Mouse (Mus musculus): ENCODE results near the gene Ckap4. TPM values are rescaled to one million over a fixed set of nuclear protein-coding genes. Genes with fewer than 3 reads are reported as not detected.
"Not testable (repeated sequence)": the region's sequence is repeated elsewhere in the genome, so short reads cannot be mapped to it uniquely, and the experiment has no call there.

Gene Ckap4
- polyA plus RNA-seq, 1 experiment from 2014 or later, result 125 TPM

GRCm38 (mm10) chr10:84523682-84524081, 10.2 kb downstream of the Ckap4 start:
- Histone ChIP-seq H3K27me3 (no peaks in the 10 kb centered on the region), H3K9ac (no peak overlapping the region), H3K4me2 (replicated peaks) (no peak overlapping the region), H3K4me3 (no peak overlapping the region), H3K9me3 (replicated peaks) (no peaks in the 10 kb centered on the region), H3K4me1 (peaks cover 9% of the 10 kb centered on the region), H3K36me3 (peaks cover 39% of the 10 kb centered on the region), H3K27ac (no peak overlapping the region)
- 54% methylated on average over 10 of the region's 10 CpGs for WGBS
- ATAC-seq (ENCODE audit: low FRiP score), result no peak

- Histone ChIP-seq H3K27me3 (no peaks in the 10 kb centered on the region), H3K27ac (no peak overlapping the region), H3K9ac (no peak overlapping the region), H3K36me3 (no peaks in the 10 kb centered on the region), H3K4me1 (0 out of 2 replicates have a peak, but pooled peaks cover 3% of the 10 kb centered on the region), H3K4me2 (replicated peaks) (no peak overlapping the region), H3K9me3 (replicated peaks) (no peaks in the 10 kb centered on the region), H3K4me3 (no peak overlapping the region)
- 0 out of 2 replicates have a peak, but pooled peaks have one; percentile 19 for ATAC-seq (ENCODE audit: low FRiP score)
- 69% methylated on average over 11 of the region's 11 CpGs for WGBS
Observed at GRCm38 (mm10) chr10:84516414-84516927, 17.4 kb downstream of the Ckap4 start.

GRCm38 (mm10) chr10:84515980-84516379, 17.9 kb downstream of the Ckap4 start:
- not testable (repeated sequence) for H3K4me2 ChIP-seq (replicated peaks); H3K9ac ChIP-seq; H3K4me1 ChIP-seq; H3K4me3 ChIP-seq; H3K9me3 ChIP-seq (replicated peaks); H3K36me3 ChIP-seq; H3K27ac ChIP-seq; H3K27me3 ChIP-seq
- WGBS, result 63% methylated on average over 1 of the region's 1 CpGs
- peak; percentile 33; the same call in 1 of the 2 replicates for ATAC-seq (ENCODE audit: low FRiP score)

- 0 out of 2 replicates have a peak, but pooled peaks cover 3% of the 10 kb centered on the region for H3K4me1 ChIP-seq
- no peak overlapping the region for H3K4me2 ChIP-seq (replicated peaks)
- ATAC-seq (ENCODE audit: low FRiP score), result peak; percentile 76
- WGBS, result 23% methylated on average over 3 of the region's 3 CpGs
- no peaks in the 10 kb centered on the region for H3K27me3 ChIP-seq
- H3K4me3 ChIP-seq, result no peak overlapping the region
- H3K36me3 ChIP-seq, result no peaks in the 10 kb centered on the region
- H3K9ac ChIP-seq, result no peak overlapping the region
- no peak overlapping the region for H3K27ac ChIP-seq
- H3K9me3 ChIP-seq (replicated peaks), result no peaks in the 10 kb centered on the region
Observed at GRCm38 (mm10) chr10:84515512-84515950, 18.3 kb downstream of the Ckap4 start.

- Histone ChIP-seq H3K4me1 (0 out of 2 replicates have a peak, but pooled peaks cover 3% of the 10 kb centered on the region), H3K4me3 (no peak overlapping the region), H3K9me3 (replicated peaks) (no peaks in the 10 kb centered on the region), H3K9ac (no peak overlapping the region), H3K27ac (no peak overlapping the region), H3K36me3 (no peaks in the 10 kb centered on the region), H3K4me2 (replicated peaks) (no peak overlapping the region), H3K27me3 (no peaks in the 10 kb centered on the region)
- 48% methylated on average over 5 of the region's 5 CpGs for WGBS
- no peak for ATAC-seq (ENCODE audit: low FRiP score)
Observed at GRCm38 (mm10) chr10:84514038-84514578, 19.8 kb downstream of the Ckap4 start.

- Histone ChIP-seq H3K4me2 (replicated peaks) (no peak overlapping the region), H3K27me3 (no peaks in the 10 kb centered on the region), H3K9ac (no peak overlapping the region), H3K9me3 (replicated peaks) (no peaks in the 10 kb centered on the region), H3K4me3 (no peak overlapping the region), H3K27ac (no peak overlapping the region), H3K36me3 (no peaks in the 10 kb centered on the region), H3K4me1 (0 out of 2 replicates have a peak, but pooled peaks cover 3% of the 10 kb centered on the region)
- ATAC-seq (ENCODE audit: low FRiP score), result no peak
Observed at GRCm38 (mm10) chr10:84512766-84513165, 21.1 kb downstream of the Ckap4 start.

GRCm38 (mm10) chr10:84508603-84509002, 25.3 kb downstream of the Ckap4 start:
- Histone ChIP-seq H3K9ac (no peak overlapping the region), H3K27ac (no peak overlapping the region), H3K4me1 (no peaks in the 10 kb centered on the region), H3K36me3 (no peaks in the 10 kb centered on the region), H3K4me3 (no peak overlapping the region), H3K9me3 (replicated peaks) (no peaks in the 10 kb centered on the region), H3K4me2 (replicated peaks) (no peak overlapping the region), H3K27me3 (no peaks in the 10 kb centered on the region)
- WGBS, result 88% methylated on average over 1 of the region's 1 CpGs
- no peak for ATAC-seq (ENCODE audit: low FRiP score)

- Histone ChIP-seq H3K9ac (no peak overlapping the region), H3K4me3 (no peak overlapping the region), H3K4me2 (replicated peaks) (no peak overlapping the region), H3K36me3 (no peaks in the 10 kb centered on the region), H3K27ac (no peak overlapping the region), H3K4me1 (no peaks in the 10 kb centered on the region), H3K27me3 (no peaks in the 10 kb centered on the region), H3K9me3 (replicated peaks) (no peaks in the 10 kb centered on the region)
- WGBS, result 52% methylated on average over 2 of the region's 2 CpGs
- no peak for ATAC-seq (ENCODE audit: low FRiP score)
Observed at GRCm38 (mm10) chr10:84498867-84499266, 35.0 kb downstream of the Ckap4 start.

GRCm38 (mm10) chr10:84496805-84497204, 37.1 kb downstream of the Ckap4 start:
- WGBS, result 61% methylated on average over 2 of the region's 2 CpGs
- H3K4me1 ChIP-seq, result no peaks in the 10 kb centered on the region
- no peak for ATAC-seq (ENCODE audit: low FRiP score)
- no peak overlapping the region for H3K9ac ChIP-seq
- no peaks in the 10 kb centered on the region for H3K27me3 ChIP-seq
- no peaks in the 10 kb centered on the region for H3K36me3 ChIP-seq
- no peak overlapping the region for H3K27ac ChIP-seq
- H3K4me2 ChIP-seq (replicated peaks), result no peak overlapping the region
- no peak overlapping the region for H3K4me3 ChIP-seq
- no peaks in the 10 kb centered on the region for H3K9me3 ChIP-seq (replicated peaks)

- no peak overlapping the region for H3K9ac ChIP-seq
- no peak for ATAC-seq (ENCODE audit: low FRiP score)
- 88% methylated on average over 7 of the region's 7 CpGs for WGBS
Observed at GRCm38 (mm10) chr10:84494432-84494831, 39.4 kb downstream of the Ckap4 start.

GRCm38 (mm10) chr10:84490115-84490514, 43.7 kb downstream of the Ckap4 start:
- Histone ChIP-seq H3K27ac (no peak overlapping the region), H3K36me3 (no peaks in the 10 kb centered on the region), H3K27me3 (no peaks in the 10 kb centered on the region), H3K4me3 (no peak overlapping the region), H3K4me1 (no peaks in the 10 kb centered on the region), H3K9me3 (replicated peaks) (no peaks in the 10 kb centered on the region), H3K4me2 (replicated peaks) (no peak overlapping the region), H3K9ac (no peak overlapping the region)
- no peak for ATAC-seq (ENCODE audit: low FRiP score)
- WGBS, result 90% methylated on average over 5 of the region's 5 CpGs

More at GRCm38 (mm10) chr10:84494432-84494831, 39.4 kb downstream of the Ckap4 start:
- H3K9me3 ChIP-seq (replicated peaks), result no peaks in the 10 kb centered on the region
- H3K27me3 ChIP-seq, result no peaks in the 10 kb centered on the region
- H3K4me1 ChIP-seq, result no peaks in the 10 kb centered on the region
- H3K36me3 ChIP-seq, result no peaks in the 10 kb centered on the region
- H3K4me2 ChIP-seq (replicated peaks), result no peak overlapping the region
- H3K4me3 ChIP-seq, result no peak overlapping the region
- H3K27ac ChIP-seq, result no peak overlapping the region

GRCm38 (mm10) chr10:84488315-84488714, 45.5 kb downstream of the Ckap4 start:
- Histone ChIP-seq H3K9ac (no peak overlapping the region), H3K36me3 (no peaks in the 10 kb centered on the region), H3K9me3 (replicated peaks) (no peaks in the 10 kb centered on the region), H3K27me3 (no peaks in the 10 kb centered on the region), H3K4me3 (no peak overlapping the region), H3K4me2 (replicated peaks) (no peak overlapping the region), H3K4me1 (no peaks in the 10 kb centered on the region), H3K27ac (no peak overlapping the region)
- no peak for ATAC-seq (ENCODE audit: low FRiP score)
- WGBS, result 39% methylated on average over 6 of the region's 6 CpGs

- Histone ChIP-seq H3K9me3 (replicated peaks) (no peaks in the 10 kb centered on the region), H3K9ac (no peak overlapping the region), H3K4me3 (no peak overlapping the region), H3K4me1 (peaks cover 13% of the 10 kb centered on the region), H3K36me3 (no peaks in the 10 kb centered on the region), H3K27ac (no peak overlapping the region), H3K4me2 (replicated peaks) (no peak overlapping the region), H3K27me3 (no peaks in the 10 kb centered on the region)
- 84% methylated on average over 1 of the region's 1 CpGs for WGBS
- no peak for ATAC-seq (ENCODE audit: low FRiP score)
Observed at GRCm38 (mm10) chr10:84484661-84485060, 49.2 kb downstream of the Ckap4 start.
